Mouse (Mus musculus): ENCODE data around the gene Fgfr2.

- TF ChIP-seq POLR2A (IDR thresholded peaks at IDR 0.05; ENCODE audit: control insufficient read depth, low read depth, low read length) (no peak), CTCF (IDR thresholded peaks at IDR 0.05; ENCODE audit: control insufficient read depth, insufficient read depth, insufficient replicate concordance, low read depth, low read length) (no peak)
These were observed 456.6 kb downstream of the Fgfr2 start for GRCm38 (mm10) chr7:132666516-132666915.
